Mouse (Mus musculus) bone marrow, adult 2 months (tissue): ENCODE results near the gene Mknk1.

ENCODE experiments used
- CTCF ChIP-seq: fragments of 200-500 bp; IDR thresholded peaks from 2 replicates; pipeline ENCODE4 v1.5.1; 2011; ENCODE audit warnings: low read length, control low read depth; ENCODE audit not compliant: control insufficient read depth, insufficient read depth
- POLR2A ChIP-seq: fragments of 200-500 bp; IDR thresholded peaks from 2 replicates; pipeline ENCODE4 v1.6.1; 2011; ENCODE audit warnings: low read depth, mild to moderate bottlenecking, control low read depth, low read length, borderline replicate concordance; ENCODE audit not compliant: control insufficient read depth

DNA sequence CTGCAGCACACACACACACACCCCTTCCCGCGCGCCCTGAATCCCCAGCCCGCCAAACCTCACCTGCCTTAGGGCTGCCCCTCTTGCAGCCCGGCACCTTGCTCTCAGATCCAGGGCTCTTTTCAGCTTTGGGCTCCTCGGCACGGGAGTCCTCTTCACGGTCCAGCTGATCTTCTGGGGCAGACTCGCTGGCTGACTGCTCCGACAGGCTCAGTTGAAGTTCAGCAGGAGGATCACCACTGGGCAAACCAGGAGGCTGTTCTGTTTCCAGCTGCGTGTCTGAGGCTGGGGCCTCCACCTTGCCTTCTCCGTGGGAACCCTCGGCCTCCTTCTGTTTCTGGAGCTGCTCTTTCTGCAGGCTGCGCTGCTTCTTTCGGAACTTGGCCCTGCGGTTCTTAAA lies 80.9 kb downstream of the Mknk1 start:
- no peak for TF ChIP-seq POLR2A
- no peak for TF ChIP-seq CTCF
